Mouse (Mus musculus) cerebellum, adult 2 months (tissue): ENCODE measurements around the gene Bbs9.

Experiments
- CTCF ChIP-seq: fragments of 200-500 bp; IDR thresholded peaks from 2 replicates; pipeline ENCODE4 v1.5.1; 2011; ENCODE audit warnings: low read depth, mild to moderate bottlenecking, control low read depth, low read length, moderate library complexity, borderline replicate concordance; ENCODE audit not compliant: insufficient read depth
- POLR2A ChIP-seq: fragments of 200-500 bp; IDR thresholded peaks from 2 replicates; pipeline ENCODE4 v1.6.1; 2011; ENCODE audit warnings: low read length, control low read depth, borderline replicate concordance; ENCODE audit not compliant: insufficient read depth

GRCm38 (mm10) chr9:22806494-22806893 lies 331.0 kb downstream of the Bbs9 start:
- no peak for TF ChIP-seq CTCF
- TF ChIP-seq POLR2A: no peak
